Mouse (Mus musculus) intestine, embryonic 16.5 days (tissue): ENCODE results near the gene Pbxip1. TPM values are rescaled to one million over a fixed set of nuclear protein-coding genes. Genes with fewer than 3 reads are reported as not detected.

Experiments
- ATAC-seq: fragments of 200-750 bp; cut with Nextera tagmentation; 2 replicates; pipeline ENCODE4 v1.8.0; 2017; ENCODE audit warnings: moderate TSS enrichment, moderate library complexity
- H3K27ac ChIP-seq: fragments of 300-500 bp; sonication (generic); 2 replicates; pipeline ENCODE4 v1.5.1; 2014; ENCODE audit warnings: mild to moderate bottlenecking, low read length
- H3K27me3 ChIP-seq: fragments of 300-500 bp; sonication (generic); replicated peaks from 2 replicates; pipeline ENCODE4 v1.6.1; 2014; ENCODE audit warnings: low read length, control low read depth, mixed read lengths; ENCODE audit not compliant: control insufficient read depth, insufficient read depth
- H3K36me3 ChIP-seq: fragments of 300-500 bp; sonication (generic); 2 replicates; pipeline ENCODE4 v1.6.1; 2014; ENCODE audit warnings: low read length, control low read depth; ENCODE audit not compliant: control insufficient read depth, insufficient read depth
- H3K4me1 ChIP-seq: fragments of 300-500 bp; sonication (generic); 2 replicates; pipeline ENCODE4 v1.6.1; 2014; ENCODE audit warnings: low read length, control low read depth, mixed read lengths; ENCODE audit not compliant: control insufficient read depth, insufficient read depth
- H3K4me2 ChIP-seq: fragments of 300-500 bp; sonication (generic); 2 replicates; pipeline ENCODE4 v1.6.1; 2014; ENCODE audit warnings: low read depth, low read length, control low read depth
- H3K4me3 ChIP-seq: fragments of 300-500 bp; sonication (generic); 2 replicates; pipeline ENCODE4 v1.5.1; 2014; ENCODE audit warnings: mild to moderate bottlenecking, low read length
- H3K9ac ChIP-seq: fragments of 300-500 bp; sonication (generic); 2 replicates; pipeline ENCODE4 v1.6.1; 2014; ENCODE audit warnings: low read depth, low read length
- H3K9me3 ChIP-seq: fragments of 300-500 bp; sonication (generic); 2 replicates; pipeline ENCODE4 v1.6.1; 2016; ENCODE audit warnings: low read length, control low read depth; ENCODE audit not compliant: control insufficient read depth
- WGBS: fragments of 180-500 bp; shearing (Covaris S2); extraction: QIAGEN DNeasy Blood & Tissue Kit; methylation state at CpG from one replicate; pipeline ENCODE4 v1.1.7; 2014; 5-methylcytosine and 5-hydroxymethylcytosine counted together
- polyA plus RNA-seq: library from polyadenylated mRNA; unstranded; fragments of >200 nt; fragmentation: Nextera tagmentation; extraction: Ambion mirVana; gene quantifications from 2 replicates; pipeline ENCODE4 v1.2.1, GENCODE M21; 2015

Pbxip1 gene
- polyA plus RNA-seq, result 45.1 and 46.6 TPM in 2 replicates

DNA sequence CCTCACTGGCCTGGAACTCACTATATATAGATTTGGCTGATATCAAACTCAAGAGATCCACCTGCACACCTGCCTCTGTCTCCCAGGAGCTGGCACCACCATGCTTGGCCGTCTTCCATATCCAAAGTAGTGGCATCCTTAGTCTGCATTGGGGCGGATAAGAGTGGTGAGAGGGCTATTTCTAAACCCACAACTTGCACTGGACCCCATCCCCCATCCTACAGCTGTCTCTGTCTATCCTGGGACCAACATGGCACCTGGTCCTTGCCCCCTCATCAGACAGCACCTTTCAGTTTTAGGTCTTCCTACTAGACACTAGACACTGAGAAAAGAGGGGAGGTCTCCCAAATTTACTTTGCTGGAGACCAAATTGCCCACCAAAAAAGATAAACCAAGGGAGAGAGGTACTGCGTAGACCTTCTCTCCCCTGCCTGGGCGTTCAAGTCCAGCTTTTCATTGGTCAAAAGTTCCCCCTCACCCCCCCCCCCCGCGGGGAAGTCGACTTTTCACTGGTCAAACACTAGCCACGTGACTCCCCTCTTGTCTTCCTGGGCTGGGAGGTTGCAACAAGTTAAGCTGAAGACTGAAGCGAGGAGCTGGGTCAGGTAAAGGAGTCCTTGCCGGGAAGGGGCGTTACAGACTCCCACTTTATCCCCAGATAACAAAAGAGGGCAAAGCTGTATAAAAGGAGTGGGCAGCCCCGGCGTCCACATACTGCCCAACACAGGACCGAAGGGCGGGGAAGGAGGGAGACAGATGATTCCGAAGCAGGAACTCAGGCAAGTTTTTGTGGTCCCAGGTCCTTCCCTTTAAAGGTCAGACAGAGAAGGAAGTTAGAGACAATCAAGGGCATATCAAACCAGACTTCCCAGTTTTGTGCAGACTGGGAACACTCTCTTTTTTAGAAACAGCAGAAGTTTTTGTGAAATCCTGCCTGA, at the start of gene Pbxip1:
TSS of gene Pbxip1 (plus strand) at position 531 of the 938 bp plus-strand sequence.
- 6% methylated on average over 16 of the region's 16 CpGs for WGBS
- ATAC-seq, result peak; percentile 85
- H3K4me2 ChIP-seq, result peak within 1 kb of the TSS; percentile 76

DNA sequence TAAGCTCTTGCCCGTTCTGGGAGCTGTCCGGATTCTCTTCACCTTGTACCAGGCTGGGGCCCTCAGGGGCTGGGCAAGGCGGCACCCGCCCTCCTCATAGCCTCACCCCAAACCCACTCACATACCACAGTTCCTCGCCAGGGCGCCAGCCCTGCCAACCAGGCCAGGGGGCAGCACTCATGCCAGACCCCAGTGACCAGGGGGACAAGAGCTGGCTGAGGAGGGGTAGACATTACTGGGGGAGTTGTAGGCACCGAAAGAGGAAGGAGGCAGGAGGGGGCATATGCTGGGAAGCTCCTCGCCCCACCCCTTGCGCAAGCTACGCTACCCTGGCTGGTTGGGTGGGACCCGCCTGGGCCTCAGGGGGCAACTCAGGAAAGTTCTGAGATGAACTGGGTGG, 48.9 kb upstream of the Pbxip1 start:
- Histone ChIP-seq H3K27me3 (no peaks in the 10 kb centered on the region), H3K9ac (peak overlapping the region; percentile 57), H3K9me3 (no peaks in the 10 kb centered on the region), H3K4me2 (peak overlapping the region; percentile 59), H3K4me1 (peaks cover 61% of the 10 kb centered on the region), H3K36me3 (0 out of 2 replicates have a peak, but pooled peaks cover 2% of the 10 kb centered on the region), H3K4me3 (peak overlapping the region; percentile 38), H3K27ac (peak overlapping the region; percentile 90)
- ATAC-seq, result no peak
- 67% methylated on average over 11 of the region's 11 CpGs for WGBS

More for the DNA sequence above, at the start of gene Pbxip1:
- peak within 1 kb of the TSS; percentile 70 for H3K9ac ChIP-seq
- no peaks in the 10 kb centered on the region for H3K27me3 ChIP-seq
- H3K4me1 ChIP-seq, result peaks cover 12% of the 10 kb centered on the region
- peak within 1 kb of the TSS; percentile 68 for H3K4me3 ChIP-seq
- peaks cover 6% of the 10 kb centered on the region for H3K36me3 ChIP-seq
- H3K9me3 ChIP-seq, result no peaks in the 10 kb centered on the region
- H3K27ac ChIP-seq, result peak within 1 kb of the TSS; percentile 79

DNA sequence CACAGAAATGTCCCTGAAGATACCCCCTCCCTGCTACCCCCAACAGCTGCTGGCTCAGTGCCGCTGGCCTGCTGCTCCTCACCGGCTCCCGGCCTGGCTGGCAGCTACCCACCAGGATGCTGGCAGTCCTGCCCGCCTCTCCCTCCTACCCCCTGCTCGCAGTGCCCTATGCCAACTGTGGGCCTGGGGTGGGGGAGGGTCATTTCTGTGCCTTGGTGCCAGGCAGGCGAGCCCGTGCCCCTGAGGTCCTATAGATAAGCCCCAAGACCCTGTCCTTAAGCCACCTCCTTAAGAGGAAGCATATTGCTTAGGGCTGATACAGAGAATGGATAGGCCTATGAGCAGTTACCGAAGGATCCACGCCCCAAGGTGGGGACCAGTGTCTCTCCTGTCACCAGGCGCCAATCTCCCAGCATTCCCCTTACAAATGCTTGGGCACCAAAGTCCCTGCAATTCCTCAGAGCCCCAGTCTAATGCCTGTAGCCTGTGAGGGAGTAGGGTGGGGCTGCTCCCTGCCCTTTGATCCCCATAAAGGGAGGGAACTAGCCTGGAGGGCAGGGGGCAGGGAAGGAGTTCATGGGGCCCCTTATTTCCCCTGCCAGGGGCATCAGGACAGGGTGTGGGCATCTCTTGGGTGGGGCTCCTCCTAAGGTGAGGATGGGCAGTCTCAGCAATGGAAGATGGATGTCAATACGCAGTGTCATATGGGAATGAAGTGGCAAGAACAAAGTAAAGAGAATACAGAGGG, 48.2 kb upstream of the Pbxip1 start:
- H3K27me3 ChIP-seq, result no peaks in the 10 kb centered on the region
- ATAC-seq, result peak; percentile 85
- H3K9ac ChIP-seq, result peak overlapping the region; percentile 57; the same call in 1 of the 2 replicates
- H3K4me1 ChIP-seq, result peaks cover 61% of the 10 kb centered on the region
- H3K9me3 ChIP-seq, result no peaks in the 10 kb centered on the region
- 0 out of 2 replicates have a peak, but pooled peaks cover 2% of the 10 kb centered on the region for H3K36me3 ChIP-seq
- WGBS, result 49% methylated on average over 11 of the region's 11 CpGs
- peak overlapping the region; percentile 59 for H3K4me2 ChIP-seq
- peak overlapping the region; percentile 99 for H3K27ac ChIP-seq
- H3K4me3 ChIP-seq, result peak overlapping the region; percentile 38

DNA sequence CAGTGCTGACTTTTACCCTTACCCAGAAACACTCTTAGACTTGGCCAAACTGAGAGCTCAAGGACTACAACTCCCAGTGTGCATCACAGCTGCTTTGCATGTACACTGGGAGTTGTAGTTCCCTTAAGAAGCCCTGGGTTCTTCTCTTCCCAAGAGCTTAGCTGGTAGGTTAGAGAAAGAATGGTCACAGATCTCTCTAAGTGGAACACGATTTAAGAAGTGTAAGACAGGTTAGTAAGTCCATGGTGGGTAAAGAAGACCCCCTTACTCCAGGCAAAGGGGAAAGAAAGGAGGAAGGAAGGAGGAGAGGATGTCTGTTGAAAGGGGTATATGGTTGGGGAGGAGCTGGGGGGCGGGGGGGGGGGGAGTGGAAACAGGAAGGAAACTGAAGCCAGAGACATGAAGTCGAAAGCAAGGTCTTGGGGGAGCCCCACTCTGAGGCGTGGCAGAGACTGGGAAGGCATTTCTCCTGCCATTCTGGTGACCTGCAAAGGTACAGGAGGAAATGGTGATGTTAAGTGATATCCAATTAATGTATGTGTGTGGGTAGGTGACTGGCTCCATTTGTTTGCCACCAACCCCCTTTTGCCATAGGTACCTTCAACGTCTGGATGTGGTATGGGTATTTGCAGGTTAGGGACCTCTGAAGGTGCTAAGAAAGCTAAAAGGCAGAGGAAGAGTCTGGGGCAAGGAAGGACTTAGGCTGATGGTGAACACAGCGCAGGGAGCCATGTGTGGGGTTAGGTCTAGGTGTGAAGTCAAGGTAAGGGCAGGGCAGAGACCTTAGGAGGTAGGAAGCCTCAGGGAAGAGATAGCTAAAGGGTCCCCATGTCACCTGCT, 47.4 kb upstream of the Pbxip1 start:
- Histone ChIP-seq H3K27ac (peak overlapping the region; percentile 99), H3K9me3 (no peaks in the 10 kb centered on the region), H3K4me1 (peaks cover 58% of the 10 kb centered on the region), H3K4me3 (peak overlapping the region; percentile 77; the same call in 1 of the 2 replicates), H3K9ac (peak overlapping the region; percentile 85; the same call in 1 of the 2 replicates), H3K36me3 (0 out of 2 replicates have a peak, but pooled peaks cover 1% of the 10 kb centered on the region), H3K4me2 (peak overlapping the region; percentile 40), H3K27me3 (no peaks in the 10 kb centered on the region)
- WGBS, result 41% methylated on average over 6 of the region's 6 CpGs
- peak; percentile 41 for ATAC-seq

DNA sequence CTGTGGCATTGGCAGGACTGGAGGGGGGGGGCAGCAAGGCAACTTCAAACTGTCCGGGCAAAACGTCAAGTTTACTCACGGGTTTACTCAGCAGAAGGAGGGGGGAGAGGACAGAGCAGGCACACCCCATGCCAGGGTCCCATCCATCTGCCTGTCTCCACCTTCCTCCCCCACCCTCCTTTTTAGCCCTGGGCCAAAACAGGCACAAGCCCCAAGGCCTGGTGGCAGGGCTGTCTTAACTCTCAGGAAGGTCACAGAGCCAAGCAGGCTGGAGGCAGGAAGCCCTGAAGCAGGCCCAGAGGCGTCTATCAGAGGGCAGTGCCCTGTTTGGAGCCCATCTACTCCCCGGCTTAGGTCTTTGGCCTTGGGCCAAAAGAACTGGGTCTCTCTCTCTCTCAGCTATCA, 46.4 kb upstream of the Pbxip1 start:
- peak overlapping the region; percentile 85 for H3K9ac ChIP-seq
- peak overlapping the region; percentile 77 for H3K4me3 ChIP-seq

DNA sequence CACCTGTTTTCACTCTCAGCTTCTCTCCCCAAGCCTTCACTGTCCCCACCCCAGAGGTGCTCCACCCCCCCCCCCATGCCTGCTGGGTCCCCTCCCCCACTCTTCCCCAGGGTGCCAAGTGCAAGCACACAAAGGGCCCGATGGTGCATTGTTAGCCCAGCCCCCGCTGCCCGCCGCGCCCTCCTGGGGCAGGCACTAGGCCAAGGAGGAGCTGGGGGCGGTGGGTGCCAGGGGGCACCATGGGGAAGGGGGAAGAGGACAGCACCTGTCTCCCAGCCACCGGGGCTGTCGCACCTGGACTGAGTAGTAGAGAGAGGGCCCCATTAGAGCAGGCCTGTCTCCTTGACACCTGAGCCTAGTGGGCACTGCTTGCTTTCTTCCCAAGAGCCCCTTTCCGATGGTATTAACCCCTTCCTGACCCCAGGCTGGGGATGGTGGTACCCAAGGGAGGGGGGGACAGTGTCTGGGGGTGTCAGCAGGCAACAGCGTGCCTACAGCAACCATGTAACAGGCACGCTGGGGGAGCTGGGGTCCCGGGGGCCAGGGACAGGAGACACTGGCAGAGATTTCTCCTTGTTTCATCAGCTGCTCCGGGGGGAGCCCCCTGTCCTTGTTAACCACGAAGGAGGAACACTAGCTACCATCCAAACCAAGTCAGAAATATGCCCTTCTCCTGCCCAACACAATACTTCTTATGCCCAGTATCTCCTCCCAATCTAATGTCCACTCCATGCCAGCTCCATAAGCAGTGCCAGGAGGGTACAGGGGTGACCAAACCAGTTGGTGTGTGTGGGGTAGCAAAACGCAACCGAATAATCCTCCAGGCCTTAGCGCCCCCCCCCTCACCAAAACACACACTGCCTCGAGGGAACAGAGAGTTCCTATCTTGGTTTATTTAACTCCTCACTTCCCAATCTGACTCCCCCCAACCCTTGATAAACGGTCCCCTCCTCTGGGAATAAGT, 45.5 kb upstream of the Pbxip1 start:
- ATAC-seq, result no peak
- Histone ChIP-seq H3K27ac (peak overlapping the region; percentile 99), H3K9ac (peak overlapping the region; percentile 85), H3K4me2 (peak overlapping the region; percentile 94), H3K4me1 (peaks cover 52% of the 10 kb centered on the region), H3K4me3 (peak overlapping the region; percentile 77), H3K9me3 (no peaks in the 10 kb centered on the region), H3K36me3 (no peaks in the 10 kb centered on the region), H3K27me3 (no peaks in the 10 kb centered on the region)
- 12% methylated on average over 19 of the region's 19 CpGs for WGBS

More for the DNA sequence above, 46.4 kb upstream of the Pbxip1 start:
- Histone ChIP-seq H3K4me2 (peak overlapping the region; percentile 94), H3K4me1 (peaks cover 50% of the 10 kb centered on the region), H3K27ac (peak overlapping the region; percentile 99), H3K36me3 (no peaks in the 10 kb centered on the region), H3K27me3 (no peaks in the 10 kb centered on the region), H3K9me3 (no peaks in the 10 kb centered on the region)
- WGBS, result 30% methylated on average over 5 of the region's 5 CpGs
- no peak for ATAC-seq

DNA sequence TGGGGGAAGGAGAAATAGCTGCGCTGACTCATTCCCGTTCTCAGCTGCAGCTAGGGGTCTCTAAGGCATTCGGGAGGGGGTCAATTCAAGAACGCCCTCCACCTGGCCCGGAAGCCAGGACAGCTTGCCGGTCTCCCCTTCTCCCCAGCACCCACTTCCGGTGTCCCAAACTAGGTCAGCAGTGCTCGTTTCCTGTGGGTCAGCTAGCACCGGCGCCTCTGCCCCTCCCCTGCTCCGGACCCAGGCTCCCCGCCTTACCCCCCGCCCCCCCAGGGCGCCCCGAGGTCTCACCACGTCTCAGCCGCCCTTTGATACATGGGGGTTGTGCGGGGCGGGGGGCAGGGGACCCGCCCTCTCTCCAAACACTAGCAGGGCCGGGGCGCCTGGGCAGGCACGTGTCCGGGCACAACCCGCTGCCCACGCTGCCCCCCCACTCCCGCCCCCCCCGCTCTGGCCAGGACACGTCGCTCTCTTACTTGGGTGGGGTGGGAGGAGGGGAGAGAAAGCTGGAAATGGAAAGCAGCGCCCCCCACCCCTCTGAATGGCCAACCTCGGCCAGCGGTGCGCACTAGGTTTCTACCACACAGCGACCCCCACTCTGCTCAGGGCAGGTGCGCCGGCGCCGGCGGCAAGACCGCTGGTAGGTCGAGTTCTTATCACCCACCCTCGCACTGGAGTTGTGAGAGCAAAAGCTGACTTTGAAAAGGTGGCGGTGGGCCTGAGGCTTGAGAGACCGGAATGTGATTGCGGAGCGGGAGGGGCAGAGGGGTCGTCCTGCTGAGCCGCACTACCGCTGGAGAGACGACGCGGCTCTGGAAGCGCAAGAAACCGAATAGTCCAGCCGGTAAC, 44.6 kb upstream of the Pbxip1 start:
- WGBS, result under 1% methylated on average over 56 of the region's 56 CpGs
- no peaks in the 10 kb centered on the region for H3K36me3 ChIP-seq
- peak overlapping the region; percentile 94 for H3K4me2 ChIP-seq
- no peaks in the 10 kb centered on the region for H3K9me3 ChIP-seq
- peaks cover 49% of the 10 kb centered on the region for H3K4me1 ChIP-seq
- H3K9ac ChIP-seq, result peak overlapping the region; percentile 85
- peak overlapping the region; percentile 99 for H3K27ac ChIP-seq
- ATAC-seq, result no peak
- H3K4me3 ChIP-seq, result peak overlapping the region; percentile 77
- H3K27me3 ChIP-seq, result no peaks in the 10 kb centered on the region
